Mouse (Mus musculus) CH12.LX (cell line): Measurements from ENCODE around the gene Bcr. TPM values are rescaled to one million over a fixed set of nuclear protein-coding genes. Genes with fewer than 3 reads are reported as not detected.

ENCODE experiments used
- DNase-seq: peaks from one replicate; pipeline ENCODE4 v3.0.0-alpha.2; 2013; ENCODE audit errors: extremely low read depth
- H3K27ac ChIP-seq: 2 replicates; pipeline ENCODE4 v1.5.1; 2012; ENCODE audit warnings: low read depth, mild to moderate bottlenecking, control low read depth, moderate library complexity; ENCODE audit not compliant: insufficient read depth
- H3K27me3 ChIP-seq: replicated peaks from 2 replicates; pipeline ENCODE3; 2012; ENCODE audit warnings: inconsistent platforms
- H3K36me3 ChIP-seq, 2 experiments: replicated peaks in 1 of 2; 2 replicates each; pipeline versions ENCODE3 to v1.6.1; 2012; ENCODE audit warnings: inconsistent platforms in 1 of 2, low read length in 1 of 2, mild to moderate bottlenecking in 1 of 2, mixed read lengths in 1 of 2, moderate library complexity in 1 of 2; ENCODE audit not compliant: control insufficient read depth in 1 of 2, insufficient read depth in 1 of 2
- H3K4me1 ChIP-seq, 2 experiments: 2 replicates each; pipeline ENCODE4 v1.6.1; 2012; ENCODE audit warnings: inconsistent platforms in 1 of 2, moderate library complexity in 1 of 2; ENCODE audit not compliant: insufficient read depth in 2 of 2, control insufficient read depth in 1 of 2
- H3K4me2 ChIP-seq: 2 replicates; pipeline ENCODE4 v1.6.1; 2012; ENCODE audit warnings: low read depth, mild to moderate bottlenecking, control low read depth; ENCODE audit not compliant: poor library complexity, insufficient read depth, severe bottlenecking
- H3K4me3 ChIP-seq, 3 experiments: fragments of 150-350 bp in 1 of 3; sonication (generic) in 1 of 3; replicated peaks in 1 of 3; 2 replicates each; pipeline versions ENCODE3 to v1.5.1; 2011 to 2012; ENCODE audit warnings: low read depth in 2 of 3, low read length in 2 of 3, mild to moderate bottlenecking in 2 of 3, moderate library complexity in 2 of 3, control low read depth in 1 of 3, improper control_type of control experiment in 1 of 3, inconsistent platforms in 1 of 3, mixed read lengths in 1 of 3; ENCODE audit not compliant: poor library complexity in 1 of 3
- H3K79me2 ChIP-seq: replicated peaks from 2 replicates; pipeline ENCODE4 v1.6.1; 2012; ENCODE audit warnings: mild to moderate bottlenecking, moderate library complexity; ENCODE audit not compliant: control insufficient read depth, poor library complexity, insufficient read depth, severe bottlenecking; ENCODE audit errors: extremely low read depth
- H3K9ac ChIP-seq: 2 replicates; pipeline ENCODE4 v1.6.1; 2012; ENCODE audit warnings: low read depth, mild to moderate bottlenecking, control low read depth, moderate library complexity; ENCODE audit not compliant: insufficient read depth
- H3K9me3 ChIP-seq: replicated peaks from 2 replicates; pipeline ENCODE3; 2012; ENCODE audit warnings: low read length, inconsistent platforms, mixed read lengths
- BHLHE40 ChIP-seq: IDR thresholded peaks from 2 replicates; pipeline ENCODE4 v1.6.1; 2011; ENCODE audit warnings: mild to moderate bottlenecking, low read depth, low read length, improper control_type of control experiment
- CHD1 ChIP-seq: IDR thresholded peaks from 2 replicates; pipeline ENCODE4 v1.6.1; 2012; ENCODE audit warnings: low read depth, low read length, improper control_type of control experiment, inconsistent platforms
- CHD2 ChIP-seq: IDR thresholded peaks from 2 replicates; pipeline ENCODE4 v1.6.1; 2011; ENCODE audit warnings: low read length, improper control_type of control experiment
- CTCF ChIP-seq, 2 experiments: IDR thresholded peaks in 1 of 2; conservative IDR thresholded peaks in 1 of 2; 2 replicates each; pipeline ENCODE4 v1.5.1; 2011 to 2012; ENCODE audit warnings: low read depth in 2 of 2, low read length in 2 of 2, improper control_type of control experiment in 1 of 2, inconsistent platforms in 1 of 2, mild to moderate bottlenecking in 1 of 2, moderate library complexity in 1 of 2
- E2F4 ChIP-seq: IDR thresholded peaks from 2 replicates; pipeline ENCODE4 v1.6.1; 2011; ENCODE audit warnings: low read depth, low read length, improper control_type of control experiment; ENCODE audit not compliant: insufficient replicate concordance
- ELF1 ChIP-seq: IDR thresholded peaks from 2 replicates; pipeline ENCODE4 v1.6.1; 2014; ENCODE audit warnings: low read depth, mild to moderate bottlenecking, inconsistent platforms, low read length, improper control_type of control experiment
- EP300 ChIP-seq: IDR thresholded peaks from 2 replicates; pipeline ENCODE4 v1.6.1; 2011; ENCODE audit warnings: low read length, improper control_type of control experiment
- ETS1 ChIP-seq: conservative IDR thresholded peaks from 2 replicates; pipeline ENCODE4 v1.6.1; 2012; ENCODE audit warnings: low read depth, mild to moderate bottlenecking, inconsistent platforms, low read length, improper control_type of control experiment, moderate library complexity
- GABPA ChIP-seq: IDR thresholded peaks from 2 replicates; pipeline ENCODE4 v1.6.1; 2012; ENCODE audit warnings: low read depth, low read length, improper control_type of control experiment, inconsistent platforms; ENCODE audit not compliant: insufficient replicate concordance
- HCFC1 ChIP-seq: IDR thresholded peaks from 2 replicates; pipeline ENCODE4 v1.6.1; 2012; ENCODE audit warnings: low read depth, mild to moderate bottlenecking, inconsistent platforms, low read length, improper control_type of control experiment
- IRF4 ChIP-seq: IDR thresholded peaks from 2 replicates; pipeline ENCODE4 v1.6.1; 2014; ENCODE audit warnings: low read depth, mild to moderate bottlenecking, inconsistent platforms, low read length, improper control_type of control experiment
- JUN ChIP-seq: IDR thresholded peaks from 2 replicates; pipeline ENCODE4 v1.6.1; 2011; ENCODE audit warnings: low read depth, mild to moderate bottlenecking, low read length, improper control_type of control experiment, moderate library complexity; ENCODE audit not compliant: insufficient read depth
- JUND ChIP-seq: conservative IDR thresholded peaks from 2 replicates; pipeline ENCODE4 v1.6.1; 2011; ENCODE audit warnings: low read depth, low read length, improper control_type of control experiment
- KAT2A ChIP-seq: IDR thresholded peaks from 2 replicates; pipeline ENCODE4 v1.6.1; 2012; ENCODE audit warnings: low read length, improper control_type of control experiment, inconsistent platforms; ENCODE audit not compliant: insufficient replicate concordance
- MAFK ChIP-seq: IDR thresholded peaks from 2 replicates; pipeline ENCODE4 v1.6.1; 2011; ENCODE audit warnings: low read length, improper control_type of control experiment; ENCODE audit not compliant: insufficient replicate concordance
- MAX ChIP-seq: IDR thresholded peaks from 2 replicates; pipeline ENCODE4 v1.6.1; 2011; ENCODE audit warnings: low read length, improper control_type of control experiment
- MAZ ChIP-seq: IDR thresholded peaks from 2 replicates; pipeline ENCODE4 v1.6.1; 2012; ENCODE audit warnings: low read depth, mild to moderate bottlenecking, inconsistent platforms, low read length, improper control_type of control experiment, moderate library complexity
- MEF2A ChIP-seq: IDR thresholded peaks from 2 replicates; pipeline ENCODE4 v1.6.1; 2014; ENCODE audit warnings: low read depth, mild to moderate bottlenecking, inconsistent platforms, low read length, improper control_type of control experiment, borderline replicate concordance
- MXI1 ChIP-seq: IDR thresholded peaks from 2 replicates; pipeline ENCODE4 v1.6.1; 2011; ENCODE audit warnings: mild to moderate bottlenecking, low read depth, low read length, improper control_type of control experiment
- MYC ChIP-seq: IDR thresholded peaks from 2 replicates; pipeline ENCODE4 v1.6.1; 2011; ENCODE audit warnings: low read depth, mild to moderate bottlenecking, improper control_type of control experiment, low read length
- NELFE ChIP-seq: IDR thresholded peaks from 2 replicates; pipeline ENCODE4 v1.6.1; 2011; ENCODE audit warnings: low read depth, low read length, improper control_type of control experiment
- NRF1 ChIP-seq: IDR thresholded peaks from 2 replicates; pipeline ENCODE4 v1.6.1; 2014; ENCODE audit warnings: low read depth, mild to moderate bottlenecking, inconsistent platforms, low read length, improper control_type of control experiment, moderate library complexity
- PAX5 ChIP-seq: IDR thresholded peaks from 2 replicates; pipeline ENCODE4 v1.6.1; 2012; ENCODE audit warnings: low read length, inconsistent platforms, mixed read lengths
- POLR2A ChIP-seq: IDR thresholded peaks from 2 replicates; pipeline ENCODE4 v1.6.1; 2011; ENCODE audit warnings: low read depth, mild to moderate bottlenecking, improper control_type of control experiment, low read length
- POLR2AphosphoS2 ChIP-seq: IDR thresholded peaks from 2 replicates; pipeline ENCODE4 v1.6.1; 2011; ENCODE audit warnings: low read depth, low read length, improper control_type of control experiment
- RAD21 ChIP-seq: IDR thresholded peaks from 2 replicates; pipeline ENCODE4 v1.6.1; 2011; ENCODE audit warnings: low read depth, mild to moderate bottlenecking, low read length, improper control_type of control experiment, moderate library complexity
- RCOR1 ChIP-seq: conservative IDR thresholded peaks from 2 replicates; pipeline ENCODE4 v1.6.1; 2012; ENCODE audit warnings: low read depth, mild to moderate bottlenecking, inconsistent platforms, low read length, improper control_type of control experiment
- SIN3A ChIP-seq: IDR thresholded peaks from 2 replicates; pipeline ENCODE4 v1.6.1; 2012; ENCODE audit warnings: low read length, improper control_type of control experiment, inconsistent platforms
- SMC3 ChIP-seq: IDR thresholded peaks from 2 replicates; pipeline ENCODE4 v1.6.1; 2011; ENCODE audit warnings: low read depth, low read length, improper control_type of control experiment
- TBP ChIP-seq: conservative IDR thresholded peaks from 2 replicates; pipeline ENCODE4 v1.6.1; 2011; ENCODE audit warnings: low read depth, low read length, improper control_type of control experiment
- TCF12 ChIP-seq: IDR thresholded peaks from 2 replicates; pipeline ENCODE4 v1.6.1; 2014; ENCODE audit warnings: low read depth, mild to moderate bottlenecking, inconsistent platforms, low read length, improper control_type of control experiment
- UBTF ChIP-seq: IDR thresholded peaks from 2 replicates; pipeline ENCODE4 v1.6.1; 2012; ENCODE audit warnings: low read depth, mild to moderate bottlenecking, inconsistent platforms, low read length, improper control_type of control experiment, moderate library complexity
- USF1 ChIP-seq: IDR thresholded peaks from 2 replicates; pipeline ENCODE4 v1.6.1; 2014; ENCODE audit warnings: low read depth, mild to moderate bottlenecking, inconsistent platforms, low read length, improper control_type of control experiment
- USF2 ChIP-seq: conservative IDR thresholded peaks from 2 replicates; pipeline ENCODE4 v1.6.1; 2011; ENCODE audit warnings: low read depth, low read length, improper control_type of control experiment
- ZC3H11A ChIP-seq: IDR thresholded peaks from 2 replicates; pipeline ENCODE4 v1.6.1; 2012; ENCODE audit warnings: low read depth, mild to moderate bottlenecking, inconsistent platforms, low read length, improper control_type of control experiment
- ZKSCAN1 ChIP-seq: IDR thresholded peaks from 2 replicates; pipeline ENCODE4 v1.6.1; 2012; ENCODE audit warnings: low read depth, inconsistent platforms, low read length, improper control_type of control experiment, borderline replicate concordance
- ZMIZ1 ChIP-seq: IDR thresholded peaks from 2 replicates; pipeline ENCODE4 v1.6.1; 2012; ENCODE audit warnings: low read depth, mild to moderate bottlenecking, inconsistent platforms, low read length, improper control_type of control experiment
- ZNF384 ChIP-seq: IDR thresholded peaks from 2 replicates; pipeline ENCODE4 v1.6.1; 2012; ENCODE audit warnings: low read depth, low read length, improper control_type of control experiment, inconsistent platforms
- dilution Hi-C: fragments of 300-500 bp; cut with MboI; formaldehyde crosslinking; loops from 2 replicates; pipeline ENCODE4 v1.14.3; 2020; ENCODE audit warnings: low sequenced_read_pairs; ENCODE audit not compliant: extremely low pct_unique_long_range_greater_than_20kb, extremely low pct_ligation_motif_present
- in situ Hi-C: fragments of 300-500 bp; cut with MboI; formaldehyde crosslinking; loops from 3 replicates; pipeline ENCODE4 v1.14.3; 2019; ENCODE audit warnings: low sequenced_read_pairs, low pct_ligation_motif_present, low pct_unique_long_range_greater_than_20kb, mixed read lengths
- polyA plus RNA-seq: library from polyadenylated mRNA; unstranded; fragments of >175 nt; gene quantifications from 2 replicates; pipeline ENCODE4 v1.2.1, GENCODE M21; 2012; ENCODE audit warnings: low read depth; ENCODE audit not compliant: insufficient read length
- total RNA-seq, 2 experiments: library from RNA; depleted of rRNA; stranded (reverse); fragments of 300-350 nt in 1 of 2; fragments of >200 nt in 1 of 2; gene quantifications; 2 replicates each; pipeline ENCODE4 v1.2.3; 2012 to 2014

Bcr gene
- total and polyA plus RNA-seq, 3 experiments: 4.0 to 22.1 (median 20.0) TPM

- dilution Hi-C loops: no loop called here
- peaks cover 17 to 69% of the 10 kb centered on the region in 2 experiments for H3K4me1 ChIP-seq
- peak overlapping the region; percentile 55 to 85 (median 76) for H3K4me3 ChIP-seq
- H3K4me2 ChIP-seq: peak overlapping the region; percentile 82
- no peaks in the 10 kb centered on the region for H3K9me3 ChIP-seq
- H3K27ac ChIP-seq: no peak overlapping the region
- peak; percentile 83 for DNase-seq
- TF ChIP-seq GABPA (no peak), ELF1 (peak; percentile 63), SMC3 (peak; percentile 99), JUN (no peak), SIN3A (peak; percentile 85), TCF12 (peak; percentile 61; the same call in 1 of the 2 replicates), EP300 (no peak), NRF1 (no peak), BHLHE40 (peak; percentile 20; the same call in 1 of the 2 replicates), MAX (no peak), ETS1 (no peak), E2F4 (peak; percentile 62; the same call in 1 of the 2 replicates), PAX5 (no peak), MYC (0 out of 2 replicates have a peak, but pooled peaks have one; percentile 40), NELFE (peak; percentile 62; the same call in 1 of the 2 replicates), ZC3H11A (peak; percentile 95), CHD1 (no peak), POLR2AphosphoS2 (no peak), ZNF384 (no peak), USF1 (no peak), TBP (no peak), POLR2A (no peak), ZKSCAN1 (peak; percentile 97), MAFK (no peak), MAZ (peak; percentile 67; the same call in 1 of the 2 replicates), ZMIZ1 (no peak), MXI1 (peak; percentile 71), IRF4 (peak; percentile 63; the same call in 1 of the 2 replicates), JUND (no peak; the same call in 1 of the 2 replicates), HCFC1 (no peak; the same call in 1 of the 2 replicates), CHD2 (no peak), KAT2A (no peak), CTCF (conservative IDR thresholded peaks at IDR 0.05 in 1 of 2, IDR thresholded peaks at IDR 0.05 in 1 of 2; ENCODE audit: low read depth in 2 of 2, low read length in 2 of 2) (peak; percentile 30 to 99; a peak in 2 of 4 replicates), UBTF (no peak), MEF2A (peak; percentile 53; the same call in 1 of the 2 replicates), RAD21 (peak; percentile 99), USF2 (no peak), RCOR1 (no peak)
- no peaks in the 10 kb centered on the region for H3K27me3 ChIP-seq
- H3K36me3 ChIP-seq: peaks cover 0 to 16% of the 10 kb centered on the region in 2 experiments
- in situ Hi-C loops: no loop called here
- peaks cover 26% of the 10 kb centered on the region for H3K79me2 ChIP-seq
- peak overlapping the region; percentile 49; the same call in 1 of the 2 replicates for H3K9ac ChIP-seq
Observed at GRCm38 (mm10) chr10:75059396-75059795, 996 bp upstream of the Bcr start.
